Mouse (Mus musculus): ENCODE measurements at regions not wholly inside any gene's neighbourhood (a gene's known extent, or its start where the extent isn't known, plus 50 kb on each side); places are given as distances from the start of the nearest gene placed in this dataset.
"Not testable (repeated sequence)": the region's sequence is repeated elsewhere in the genome, so short reads cannot be mapped to it uniquely, and the experiment has no call there.

DNA sequence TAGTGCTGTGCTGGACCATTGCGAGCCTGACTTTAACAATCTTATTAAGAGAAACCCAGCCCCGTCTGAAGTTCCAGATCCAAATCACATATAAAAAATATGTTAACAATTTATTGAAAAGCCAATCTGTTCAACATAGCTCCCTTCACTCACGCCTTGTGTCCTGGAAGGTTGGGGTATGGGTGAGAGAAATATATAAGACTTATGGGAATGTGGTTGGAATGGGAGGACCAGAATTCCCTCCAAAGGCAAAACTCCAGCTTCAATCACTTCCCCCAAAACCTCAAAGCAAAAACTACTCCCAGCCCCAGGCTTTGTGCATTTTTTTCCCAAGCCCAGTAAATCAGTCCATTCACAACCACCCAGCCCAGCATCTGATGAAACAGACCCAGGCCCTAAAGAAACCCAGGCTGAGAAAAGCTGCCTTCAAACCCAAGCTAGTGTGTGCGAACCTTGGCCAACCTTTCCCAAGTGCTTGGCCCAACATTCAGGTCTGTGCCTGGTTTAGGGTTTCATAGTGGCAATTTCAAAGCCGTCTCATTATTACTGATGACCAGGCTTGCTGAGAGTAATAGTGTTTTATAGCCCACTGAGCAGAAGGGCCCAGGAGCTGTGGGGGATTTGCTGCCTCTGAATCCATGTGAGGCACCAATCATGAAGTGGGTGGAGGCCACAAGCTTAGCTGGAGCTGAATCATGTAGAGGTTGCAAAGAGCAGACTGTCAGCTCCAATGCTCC is 517.0 kb downstream of the Bnc2 start:
- DNase-seq (ENCODE audit: low read depth, low spot score) = no peak

- DNase-seq (ENCODE audit: low read depth, low spot score) = no peak
These were observed 511.7 kb downstream of the Bnc2 start for GRCm38 (mm10) chr4:84163362-84163761.

DNA sequence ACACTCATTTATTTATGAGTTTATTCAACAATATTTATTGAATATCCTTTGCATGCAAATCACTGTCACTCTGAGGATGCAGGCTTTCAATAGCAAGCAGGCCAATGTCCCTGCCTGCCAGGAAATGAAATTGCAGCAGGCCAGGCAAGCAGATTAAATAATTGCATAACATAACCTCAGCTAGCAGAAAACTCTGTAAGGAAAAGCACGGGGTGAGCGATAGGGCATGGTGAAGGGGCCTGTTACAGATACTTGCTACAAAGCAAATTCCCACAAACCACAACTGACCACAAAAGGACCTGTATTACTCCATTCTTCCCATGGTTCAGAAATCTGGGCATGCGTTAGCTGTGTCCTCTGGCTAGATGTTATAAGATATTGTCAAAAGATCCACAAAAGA is 509.8 kb downstream of the Bnc2 start:
- no peak for DNase-seq (ENCODE audit: low read depth, low spot score)

- no peak for DNase-seq (ENCODE audit: low read depth, low spot score)
These were observed 502.2 kb downstream of the Bnc2 start for GRCm38 (mm10) chr4:84172841-84173240.

DNA sequence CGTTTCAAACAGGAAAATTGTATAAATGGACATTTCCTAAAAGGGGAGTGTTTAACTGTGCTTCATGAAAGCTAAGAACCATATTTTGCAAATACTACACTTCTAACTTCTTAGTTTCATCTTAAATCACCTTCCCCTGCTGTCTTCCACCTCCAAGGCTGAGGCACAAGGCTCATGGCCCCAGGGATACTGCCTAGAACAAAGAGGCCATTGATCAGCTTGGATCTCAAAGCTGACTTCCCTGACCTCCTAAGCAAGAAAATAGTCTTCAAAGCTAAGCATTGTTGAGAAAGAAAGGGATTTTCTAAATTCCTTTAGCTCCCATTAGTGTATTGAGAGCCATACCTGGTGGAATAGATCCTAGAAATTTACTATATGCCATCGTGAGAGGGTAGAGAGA is 501.6 kb downstream of the Bnc2 start:
- DNase-seq (ENCODE audit: low read depth, low spot score) = no peak

- DNase-seq (ENCODE audit: low read depth, low spot score) = not testable (repeated sequence)
These were observed 498.6 kb downstream of the Bnc2 start for GRCm38 (mm10) chr4:84176457-84176856.

GRCm38 (mm10) chr4:84177827-84178226 is 497.2 kb downstream of the Bnc2 start:
- DNase-seq (ENCODE audit: low read depth, low spot score) = no peak

GRCm38 (mm10) chr4:84184436-84184835 is 490.6 kb downstream of the Bnc2 start:
- DNase-seq (ENCODE audit: low read depth, low spot score) = no peak

GRCm38 (mm10) chr4:84184844-84185243 is 490.2 kb downstream of the Bnc2 start:
- no peak for DNase-seq (ENCODE audit: low read depth, low spot score)

- DNase-seq (ENCODE audit: low read depth, low spot score) = no peak
These were observed 485.8 kb downstream of the Bnc2 start for GRCm38 (mm10) chr4:84189315-84189714.

DNA sequence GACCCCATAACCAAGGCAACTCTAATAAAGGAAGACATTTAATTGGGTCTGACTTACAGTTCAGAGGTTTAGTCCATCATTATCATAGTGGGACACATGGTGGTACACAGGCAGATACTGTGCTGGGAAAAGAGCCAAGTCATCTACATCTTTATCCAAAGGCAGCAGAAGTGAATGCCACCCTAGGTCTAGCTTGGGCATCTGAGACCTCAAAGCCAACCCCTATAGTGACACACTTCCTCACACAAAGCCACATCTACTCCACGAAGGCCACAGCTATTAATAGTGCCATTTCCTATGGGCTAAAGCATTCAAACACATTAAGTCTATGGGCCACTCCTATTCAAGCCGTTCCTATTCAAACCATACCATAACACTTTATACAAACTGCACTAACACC is 483.8 kb downstream of the Bnc2 start:
- no peak for DNase-seq (ENCODE audit: low read depth, low spot score)

DNA sequence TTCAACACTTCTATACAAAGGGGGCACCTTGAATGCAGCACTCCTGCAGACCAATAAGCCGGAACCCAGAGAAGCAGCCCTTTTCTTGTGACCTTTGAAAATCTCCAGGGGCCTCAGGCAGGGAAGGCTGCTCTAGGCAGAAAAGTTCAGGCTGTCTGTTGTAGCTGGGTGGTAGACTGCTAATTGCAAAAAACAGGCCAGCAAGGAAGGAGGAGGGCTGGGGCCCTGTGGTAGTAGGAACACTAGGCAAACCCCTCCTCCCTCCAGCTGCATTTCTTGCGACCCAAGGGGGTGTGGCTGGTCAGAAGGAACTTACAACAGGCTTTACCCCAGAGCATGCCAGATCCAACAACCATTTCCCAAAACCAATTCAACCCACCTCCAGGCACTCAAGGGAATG is 482.8 kb downstream of the Bnc2 start:
- DNase-seq (ENCODE audit: low read depth, low spot score) = no peak

GRCm38 (mm10) chr4:84196732-84197131 is 478.3 kb downstream of the Bnc2 start:
- DNase-seq (ENCODE audit: low read depth, low spot score) = no peak

- DNase-seq (ENCODE audit: low read depth, low spot score) = no peak
These were observed 476.9 kb downstream of the Bnc2 start for GRCm38 (mm10) chr4:84198176-84198575.

DNA sequence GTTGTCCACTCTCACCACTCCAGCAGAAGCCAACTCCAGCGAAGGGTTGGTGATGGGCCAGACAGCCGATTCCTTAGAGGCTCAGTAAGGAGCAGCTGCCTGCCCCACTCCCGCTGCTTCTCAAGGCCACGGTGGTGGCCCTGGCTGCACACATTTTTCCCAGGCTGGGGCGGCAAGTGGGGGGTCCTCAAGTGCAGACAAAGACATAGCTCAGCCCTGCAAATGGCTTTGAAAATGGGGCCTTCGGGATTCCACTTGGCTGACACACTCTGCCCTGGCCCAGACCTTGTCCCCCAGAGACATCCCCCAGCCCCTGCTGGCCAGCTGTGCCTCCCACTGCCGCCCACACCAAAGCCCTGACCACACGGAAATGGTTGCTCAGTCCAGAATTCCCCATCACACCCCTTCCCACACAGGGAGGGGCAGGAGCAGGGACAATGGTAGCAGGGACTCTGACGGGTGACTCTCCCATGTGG is 475.9 kb downstream of the Bnc2 start:
- no peak for DNase-seq (ENCODE audit: low read depth, low spot score)

- no peak for DNase-seq (ENCODE audit: low read depth, low spot score)
These were observed 474.1 kb downstream of the Bnc2 start for GRCm38 (mm10) chr4:84201001-84201400.

DNA sequence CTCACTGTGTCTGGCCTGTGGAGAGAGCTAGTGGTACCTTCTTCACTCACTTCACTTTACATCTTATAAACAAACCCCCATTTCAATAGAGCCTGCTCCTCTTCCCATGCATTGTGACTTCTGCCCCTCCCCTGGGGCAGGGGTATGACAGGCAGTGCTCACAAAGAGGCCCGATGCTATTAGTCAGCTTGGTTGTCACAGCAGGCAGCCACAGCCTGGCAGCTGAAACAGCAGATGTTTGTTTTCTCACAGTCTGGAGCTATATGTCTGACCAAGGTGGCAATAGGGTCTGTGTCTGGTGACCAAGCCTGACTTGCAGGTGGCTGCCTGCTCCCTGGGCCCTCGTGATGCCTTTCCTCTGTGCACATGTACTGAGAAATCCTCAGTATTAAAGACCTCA is 472.8 kb downstream of the Bnc2 start:
- no peak for DNase-seq (ENCODE audit: low read depth, low spot score)

- no peak for DNase-seq (ENCODE audit: low read depth, low spot score)
These were observed 471.4 kb downstream of the Bnc2 start for GRCm38 (mm10) chr4:84203680-84204079.

GRCm38 (mm10) chr4:84204777-84205176 is 470.3 kb downstream of the Bnc2 start:
- DNase-seq (ENCODE audit: low read depth, low spot score) = no peak

DNA sequence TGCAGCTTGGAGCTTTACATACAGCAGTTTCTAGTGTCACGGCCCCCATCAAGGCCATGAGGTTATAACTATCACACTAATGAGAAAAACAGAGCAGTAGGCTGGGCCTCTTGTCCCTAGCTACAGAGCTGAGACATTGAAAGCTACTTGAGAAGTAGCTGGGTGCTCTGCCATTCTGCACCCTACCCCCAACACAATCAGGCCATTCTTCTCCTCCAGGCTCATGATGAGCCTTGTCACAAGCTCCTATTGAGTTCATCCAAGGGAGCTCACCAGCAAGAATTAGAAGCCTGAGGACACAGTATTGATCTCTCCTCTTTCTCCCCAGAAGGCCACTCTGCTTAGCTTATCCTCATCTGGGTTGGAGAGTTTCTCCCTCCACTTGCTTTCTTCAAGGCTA is 466.9 kb downstream of the Bnc2 start:
- DNase-seq (ENCODE audit: low read depth, low spot score) = no peak

DNA sequence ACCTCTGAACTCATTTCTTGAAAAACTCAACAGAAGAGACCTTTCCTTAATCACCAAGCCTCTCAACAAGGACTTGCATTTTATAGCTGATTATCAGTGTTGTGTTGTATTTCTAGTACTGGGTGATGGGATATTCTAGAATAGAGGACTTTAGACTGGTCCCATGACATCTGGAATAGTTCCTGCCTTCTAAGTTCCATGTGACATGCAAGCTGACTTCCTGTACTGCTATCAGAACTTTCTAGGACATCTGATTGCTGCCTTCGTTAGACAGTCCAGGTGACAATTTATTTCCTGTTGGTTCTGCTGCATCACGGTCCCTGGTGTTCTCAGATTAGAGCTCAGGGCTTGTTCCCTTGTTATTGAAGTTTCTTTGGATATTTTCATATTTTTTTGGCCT is 465.5 kb downstream of the Bnc2 start:
- DNase-seq (ENCODE audit: low read depth, low spot score) = no peak

DNA sequence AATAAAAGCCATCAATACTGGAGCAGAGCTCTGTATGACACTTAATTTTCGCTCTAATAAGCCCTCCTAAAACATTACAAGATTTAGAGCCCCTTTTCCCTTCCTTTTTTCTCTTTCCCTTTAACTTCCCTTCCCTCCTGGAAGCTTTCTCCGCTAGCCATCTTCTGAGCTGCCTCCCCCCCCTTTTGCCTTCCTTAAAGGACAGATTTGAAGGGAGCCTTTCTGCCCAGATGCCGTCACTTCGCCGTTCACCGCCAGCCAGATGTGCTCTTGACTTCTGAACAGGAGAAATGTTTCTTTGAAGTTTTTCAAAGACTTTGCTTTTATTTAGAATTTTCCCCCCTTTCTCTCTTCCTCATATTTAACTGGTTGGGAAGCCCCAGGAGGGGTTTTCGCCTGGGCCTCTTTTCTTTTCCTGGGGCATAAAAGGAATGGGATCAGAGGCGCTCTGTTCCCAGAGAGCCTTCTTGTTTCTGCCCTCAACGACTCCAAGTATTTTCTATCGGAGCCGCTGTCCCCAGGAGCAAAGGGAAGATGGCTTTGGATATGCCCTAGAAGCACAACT is 463.7 kb downstream of the Bnc2 start:
- DNase-seq (ENCODE audit: low read depth, low spot score) = no peak

GRCm38 (mm10) chr4:84212004-84212403 is 463.1 kb downstream of the Bnc2 start:
- no peak for DNase-seq (ENCODE audit: low read depth, low spot score)

- no peak for DNase-seq (ENCODE audit: low read depth, low spot score)
These were observed 460.6 kb downstream of the Bnc2 start for GRCm38 (mm10) chr4:84214523-84214922.

Measured in retina, adult 2 months (tissue).